Mouse (Mus musculus): ENCODE results near the gene Dclk3.
A peak's percentile ranks its signal among the peaks of the same experiment; 100 is the strongest.

The Dclk3 gene

DNA sequence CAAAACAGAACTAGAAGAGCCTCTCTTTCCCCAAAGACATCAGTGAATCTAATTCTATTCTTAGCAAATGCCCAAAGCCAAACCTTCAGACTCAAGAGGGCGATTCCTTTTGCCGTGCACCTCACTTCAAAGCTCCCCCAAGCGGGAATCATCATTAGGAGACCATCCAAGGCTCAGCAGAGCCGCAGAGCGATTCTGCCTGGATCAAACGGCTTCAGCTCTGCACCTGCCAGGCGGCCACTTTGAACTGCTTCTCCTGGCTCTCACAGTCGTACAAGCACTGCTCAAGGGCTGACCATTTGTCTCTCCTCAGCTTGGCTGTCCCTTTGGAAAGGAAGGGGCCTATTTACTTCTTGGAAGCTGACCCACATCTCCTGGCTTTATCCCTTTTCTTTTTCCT is 51.7 kb downstream of the Dclk3 start:
- DNase-seq = no peak

DNA sequence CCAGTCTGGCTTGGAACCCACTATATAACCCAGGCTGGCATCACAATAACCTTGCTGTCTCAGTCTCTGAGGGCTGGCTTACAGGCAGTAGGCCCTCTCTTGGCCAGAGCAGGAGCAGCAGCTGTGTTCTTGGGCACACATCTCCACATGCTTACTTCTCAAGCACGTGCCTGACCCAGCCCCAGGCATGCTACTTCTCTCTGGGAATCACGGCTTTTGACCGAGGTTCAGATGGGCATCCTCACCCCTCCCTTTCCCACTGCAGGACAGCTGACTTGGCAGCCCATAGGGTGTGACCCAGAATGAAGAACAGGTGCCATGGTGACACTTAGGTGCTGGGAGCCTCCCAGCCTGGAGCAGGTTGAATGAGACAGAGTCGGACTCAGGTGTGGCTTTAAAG is 52.4 kb downstream of the Dclk3 start:
- peak; percentile 31 for DNase-seq

DNA sequence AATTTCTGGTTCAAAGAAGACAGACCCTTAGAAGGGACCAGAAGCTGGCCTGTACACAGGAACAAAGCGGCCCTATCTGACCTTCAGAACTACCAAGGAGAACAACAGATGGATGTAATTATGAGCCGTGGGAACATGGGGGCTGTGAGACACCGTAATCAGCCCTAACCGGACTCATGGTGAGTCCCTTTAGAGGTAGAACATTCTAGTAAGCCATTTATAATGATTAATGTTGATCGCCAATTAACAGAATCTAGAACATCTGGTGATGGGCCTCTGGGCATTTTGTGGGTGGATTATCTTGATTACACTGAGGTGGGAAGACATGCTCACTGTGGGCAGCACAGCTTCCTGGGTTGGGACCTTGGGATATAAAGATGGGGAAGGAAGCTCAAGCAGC is 54.6 kb downstream of the Dclk3 start:
- DNase-seq = no peak

DNA sequence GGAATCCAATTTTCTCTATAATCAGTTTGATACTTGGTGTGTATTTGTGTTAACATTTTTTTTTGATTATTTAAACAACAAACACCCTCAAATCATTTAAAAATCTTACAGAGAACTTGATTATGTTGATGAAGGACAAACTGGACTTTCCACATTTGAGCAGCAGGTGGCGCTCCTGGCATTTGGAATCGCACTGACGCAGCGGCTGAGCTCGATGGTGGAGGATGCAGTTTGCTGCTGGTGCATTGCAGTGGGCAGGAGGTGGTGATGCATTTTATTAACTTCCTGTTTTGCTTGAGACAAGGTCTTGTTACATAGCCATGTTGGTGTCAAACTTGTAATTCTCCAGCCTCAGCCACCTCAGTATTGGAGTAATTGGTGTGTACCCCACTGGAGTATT is 56.7 kb downstream of the Dclk3 start:
- peak; percentile 63 for DNase-seq

DNA sequence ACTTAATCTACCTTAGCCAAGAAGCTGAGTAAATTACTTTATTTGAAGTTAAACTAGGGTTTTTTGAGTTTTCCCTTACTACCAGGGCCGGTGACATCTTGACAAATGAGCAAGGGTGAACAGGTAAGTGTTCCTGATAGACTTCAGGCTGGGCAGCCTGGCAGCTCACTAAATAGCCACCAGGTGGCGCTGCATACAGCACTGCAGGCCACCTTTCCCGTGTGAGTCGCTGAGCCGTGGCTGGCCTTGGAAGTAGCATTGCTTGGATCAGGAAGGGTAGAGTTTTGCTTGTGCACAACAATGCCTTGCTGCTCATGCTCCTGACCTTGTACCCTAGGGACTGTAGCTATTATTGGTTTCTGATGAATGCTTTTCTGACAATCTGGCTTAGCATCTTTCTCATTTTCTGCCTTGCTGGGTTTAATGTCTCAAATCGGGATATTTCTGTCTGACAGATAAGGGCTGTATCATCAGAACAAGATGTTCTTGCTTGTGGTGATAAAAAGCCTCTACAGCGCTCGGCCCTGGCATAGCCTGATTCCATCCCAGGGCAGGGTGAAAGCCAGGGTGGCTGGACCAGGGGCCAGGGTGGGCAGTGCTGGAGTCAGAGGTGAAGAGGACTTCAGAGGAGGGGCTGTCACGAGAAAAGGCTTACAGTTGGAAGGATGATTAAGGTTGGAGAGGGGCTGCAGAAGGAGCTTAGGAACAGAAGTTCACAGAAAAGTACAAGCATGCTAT is 58.4 kb downstream of the Dclk3 start:
- DNase-seq = peak; percentile 76

DNA sequence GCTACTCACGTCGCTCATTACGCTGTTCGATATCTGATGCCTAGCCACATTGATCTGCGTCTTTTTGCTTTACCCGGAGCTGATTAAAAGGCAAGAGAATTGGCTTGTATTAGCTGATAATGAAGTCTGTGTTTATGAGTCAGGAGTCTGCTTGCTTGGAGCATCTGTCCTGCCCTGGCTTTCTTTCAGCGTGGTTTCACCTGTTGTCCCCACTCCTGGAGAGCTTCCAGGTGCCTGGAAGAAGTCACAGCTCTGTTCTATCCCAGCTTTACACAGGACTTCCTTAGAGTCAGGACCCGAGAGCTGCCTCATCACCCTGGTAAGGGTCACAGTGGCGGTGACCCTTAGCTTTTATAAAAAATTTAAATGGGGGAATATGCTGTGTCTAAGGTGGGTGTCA is 61.3 kb downstream of the Dclk3 start:
- no peak for DNase-seq

DNA sequence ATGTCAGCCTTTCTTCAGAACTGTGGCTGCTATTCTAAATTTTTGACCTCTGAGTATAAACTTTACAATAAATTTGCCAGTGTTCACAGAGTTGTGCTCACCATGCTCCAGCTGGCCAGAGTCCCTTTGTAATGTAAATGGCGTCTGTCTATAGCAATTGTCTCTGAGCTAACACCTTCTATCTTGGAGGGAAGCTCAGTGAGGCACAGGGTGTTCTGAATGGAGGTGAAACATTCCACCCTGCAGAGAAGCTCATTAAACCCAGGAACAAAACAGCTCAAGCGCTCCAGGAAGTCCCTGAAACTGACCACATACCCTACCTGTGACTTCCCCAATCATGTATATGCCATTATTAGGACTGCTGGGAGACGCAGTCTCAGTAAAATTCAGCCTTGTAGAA is 67.2 kb downstream of the Dclk3 start:
- DNase-seq = no peak

DNA sequence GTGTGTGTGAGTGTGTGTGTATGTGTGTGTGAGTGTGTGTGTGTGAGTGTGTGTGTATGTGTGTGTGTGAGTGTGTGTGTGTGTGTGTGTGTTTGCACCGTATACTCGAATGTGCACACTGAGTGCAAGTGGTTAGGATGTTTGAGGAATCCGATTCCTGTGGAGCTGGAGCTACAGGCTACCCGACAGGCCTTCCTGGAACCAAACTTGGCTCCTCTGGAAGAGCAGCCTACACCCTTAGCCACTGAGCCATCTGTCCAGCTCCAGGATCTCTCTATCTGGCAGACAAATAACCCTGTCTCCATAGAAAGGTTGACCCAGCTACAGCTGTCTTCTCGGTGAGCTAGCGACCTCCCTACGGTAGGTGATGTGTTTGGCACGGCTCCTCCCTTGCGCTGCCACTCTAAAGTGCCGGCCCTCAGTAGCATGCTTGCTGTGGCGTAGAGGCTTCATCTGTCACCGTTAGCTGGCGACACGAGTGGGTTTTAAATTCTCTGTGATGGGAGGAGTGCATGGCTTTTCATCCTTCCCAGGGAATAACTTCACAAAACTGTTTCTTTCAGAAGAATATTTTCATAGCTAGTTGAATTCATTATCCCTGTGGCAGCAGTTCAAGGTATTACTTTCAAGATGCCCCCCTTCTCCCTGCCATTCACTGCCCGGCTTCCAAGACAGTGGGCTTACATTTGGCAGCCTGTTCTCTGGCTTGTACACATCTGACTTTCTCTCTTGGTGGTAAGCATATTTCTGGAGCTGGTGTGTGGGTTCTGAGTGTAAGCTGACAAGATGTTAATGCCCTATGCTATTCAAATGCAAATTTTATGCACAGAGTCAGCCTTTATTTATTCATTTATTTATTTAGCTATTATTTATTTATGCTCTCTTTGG is 75.9 kb downstream of the Dclk3 start:
- no peak for DNase-seq

DNA sequence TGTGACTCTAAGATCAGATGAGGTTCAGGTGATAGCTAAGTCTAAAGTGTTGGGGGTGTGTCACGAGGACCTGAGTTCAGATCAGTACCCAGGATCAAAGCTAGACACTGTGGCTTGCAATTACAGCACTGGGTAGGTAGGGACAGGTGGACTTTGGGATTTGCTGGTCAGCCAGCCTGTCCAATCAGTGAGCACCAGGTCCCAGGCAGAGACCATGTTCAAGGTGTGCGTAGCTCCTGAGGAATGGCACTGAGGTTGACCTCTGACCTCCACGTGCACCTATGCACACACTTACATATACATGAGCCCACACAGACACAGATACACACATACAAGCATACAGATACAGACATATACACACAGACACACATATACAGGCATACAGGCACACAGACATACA is 76.7 kb downstream of the Dclk3 start:
- DNase-seq = no peak

DNA sequence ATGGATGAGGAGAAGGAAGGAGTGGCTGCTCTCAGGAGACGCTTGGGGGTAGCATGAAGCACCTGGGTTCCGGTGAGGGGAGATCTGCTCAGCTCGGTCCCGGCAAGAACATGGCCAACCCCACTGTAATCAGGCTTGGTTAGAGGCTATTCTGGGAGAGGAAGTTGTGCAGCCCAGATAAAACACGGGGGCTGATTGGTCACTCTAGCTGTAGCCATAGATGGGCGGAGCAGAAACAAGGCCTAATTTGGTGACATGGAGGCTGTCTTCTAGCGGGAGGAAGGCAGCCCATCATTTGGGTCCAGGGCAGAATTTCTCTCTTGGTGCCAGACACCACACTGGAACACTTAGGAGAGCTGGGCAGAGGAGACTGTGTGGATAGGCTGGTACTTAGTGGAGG is 83.3 kb downstream of the Dclk3 start:
- DNase-seq = no peak

DNA sequence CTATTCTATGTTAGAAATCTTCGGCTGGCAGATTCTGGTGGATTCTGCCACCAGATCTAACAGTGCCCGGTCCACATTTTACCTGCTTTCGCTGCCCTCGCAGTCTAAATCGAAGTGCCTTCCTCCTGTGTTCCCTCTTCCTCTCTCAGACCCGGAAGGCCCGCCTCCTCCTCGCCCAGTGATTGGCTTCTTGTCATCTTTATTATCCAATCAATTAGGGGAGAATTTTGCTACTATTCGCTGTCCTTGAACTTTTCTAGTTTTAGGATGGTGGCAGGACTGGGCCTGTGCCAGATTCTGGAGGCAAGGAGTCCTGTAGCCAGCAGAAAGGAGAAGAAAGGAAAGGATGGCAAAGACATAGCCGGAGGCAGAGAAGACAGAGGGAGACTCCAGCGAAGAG is 84.2 kb downstream of the Dclk3 start:
- no peak for DNase-seq

DNA sequence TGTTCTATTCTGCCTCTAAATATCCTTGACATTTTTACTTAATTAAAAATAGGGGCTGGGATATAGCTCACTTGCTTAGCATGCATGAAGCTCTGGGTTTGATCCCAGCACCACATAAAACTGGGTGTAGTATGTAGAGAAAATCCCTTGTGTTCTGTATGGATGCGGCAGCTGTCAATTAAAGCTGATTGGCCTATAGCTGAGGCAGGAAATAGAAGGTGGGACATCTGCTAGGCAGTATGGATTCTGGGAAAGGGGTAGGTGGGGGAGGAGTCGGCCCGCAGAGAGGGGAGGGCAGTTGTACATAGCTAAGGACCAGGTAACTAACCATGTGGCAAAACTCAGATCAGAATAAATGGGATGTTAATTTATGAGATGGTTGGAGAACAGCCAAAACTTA is 85.0 kb downstream of the Dclk3 start:
- DNase-seq = no peak

DNA sequence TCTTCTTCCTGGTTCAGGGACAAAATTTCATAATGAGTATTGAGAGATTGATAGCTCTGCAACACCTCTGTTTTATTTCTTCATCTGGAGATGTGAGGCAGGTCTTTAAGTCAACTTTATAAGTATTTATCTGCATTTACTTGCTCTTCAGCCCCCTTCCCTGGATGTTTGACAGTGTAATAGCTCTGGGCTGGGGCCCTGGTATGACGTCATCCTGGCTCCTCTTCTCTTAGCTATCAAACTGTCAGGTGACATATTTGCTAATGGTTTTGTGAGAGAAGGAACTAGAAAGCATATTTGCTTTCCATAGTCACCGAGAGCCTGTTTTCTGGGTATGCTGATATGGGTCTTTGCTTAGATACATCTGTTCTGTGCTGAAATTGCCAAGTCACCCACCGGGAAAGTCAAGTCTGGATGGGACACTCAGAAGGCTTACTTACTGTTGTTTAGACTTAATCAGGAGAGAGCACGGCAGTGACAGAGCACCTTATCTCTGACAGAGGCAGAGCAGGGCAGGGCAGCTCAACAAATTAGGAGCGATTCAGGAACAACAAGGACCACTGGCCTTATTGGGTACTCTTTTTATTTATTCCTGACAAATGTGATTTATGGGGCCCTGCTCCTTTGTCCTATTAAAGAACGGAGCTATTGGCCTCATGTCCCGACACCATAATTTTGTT is 96.0 kb downstream of the Dclk3 start:
- no peak for DNase-seq

DNA sequence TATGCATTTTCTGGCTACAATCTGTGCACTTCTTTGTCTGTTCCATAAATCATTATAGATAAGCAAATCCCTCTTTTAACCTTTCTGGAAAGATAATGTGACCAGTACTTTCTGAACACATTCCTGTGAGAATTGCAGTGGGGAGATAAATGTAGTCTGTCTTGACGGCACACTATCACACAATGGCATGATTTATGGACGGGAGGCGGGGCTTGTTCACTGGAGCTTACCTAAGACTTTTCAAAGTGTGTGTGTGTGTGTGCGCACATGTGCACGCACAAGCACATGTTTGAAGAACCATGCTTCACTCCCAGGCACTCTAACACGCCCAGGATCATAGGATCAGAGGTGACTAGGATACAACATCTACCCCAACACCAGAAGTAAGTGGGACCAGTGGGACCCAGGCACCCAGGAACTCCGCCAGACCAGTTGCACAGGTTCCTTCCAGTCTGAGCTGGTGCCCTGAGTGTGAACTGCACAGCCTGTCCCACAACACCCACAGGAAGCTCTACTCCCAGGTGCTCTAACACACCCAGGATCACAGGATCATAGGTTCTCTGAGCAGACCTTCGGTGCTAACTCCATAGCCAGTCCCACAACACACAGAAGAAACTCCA is 96.7 kb downstream of the Dclk3 start:
- no peak for DNase-seq

Measured in kidney, adult 18-20 months (tissue).